Mouse (Mus musculus) G1E (cell line): Measurements from ENCODE around the gene Lrrc46.

ENCODE experiments used
- CTCF ChIP-seq: IDR thresholded peaks from 2 replicates; pipeline ENCODE4 v1.5.1; 2012; ENCODE audit warnings: low read depth, low read length, inconsistent platforms, mixed read lengths
- GATA1 ChIP-seq: IDR thresholded peaks from 2 replicates; pipeline ENCODE4 v1.6.1; 2012; ENCODE audit warnings: borderline replicate concordance, low read length, inconsistent platforms, mixed read lengths
- GATA2 ChIP-seq: IDR thresholded peaks from 2 replicates; pipeline ENCODE4 v1.6.1; 2012; ENCODE audit warnings: low read depth, low read length, inconsistent platforms, borderline replicate concordance
- POLR2AphosphoS5 ChIP-seq: IDR thresholded peaks from 2 replicates; pipeline ENCODE4 v1.6.1; 2012; ENCODE audit warnings: low read depth, low read length, inconsistent platforms; ENCODE audit not compliant: insufficient replicate concordance
- TAL1 ChIP-seq: conservative IDR thresholded peaks from 2 replicates; pipeline ENCODE4 v1.6.1; 2012; ENCODE audit warnings: low read depth, low read length, inconsistent platforms, mixed read lengths

- no peak for TF ChIP-seq CTCF
- no peak for TF ChIP-seq TAL1
- TF ChIP-seq GATA1, result no peak
- no peak for TF ChIP-seq POLR2AphosphoS5
- TF ChIP-seq GATA2, result no peak
Measured at GRCm38 (mm10) chr11:97080291-97080690, 39.1 kb upstream of the Lrrc46 start.
